8 mouse cellular contexts compared by ENCODE assay signal in genomic region chrX:161925973-161926682, GRCm38 (mm10).
DNase-seq lines count a peak whose midpoint lies in the region; ATAC-seq and TF ChIP-seq lines count a peak whose summit lies in the region.

No protein-coding gene starts in this region.

- DNase-seq in heart, adult 2 months, result no peak
- peak; percentile 85 for DNase-seq in embryonic facial prominence, embryonic 10.5 days (ENCODE audit: low spot score)
- DNase-seq in hindbrain, embryonic 14.5 days (ENCODE audit: low spot score), result no peak
- DNase-seq in testis, postnatal 10 days (ENCODE audit: low spot score), result no peak
- DNase-seq in c-Kit-positive CD71-positive TER-119-positive erythroid progenitor cells, embryonic 14.5 days (ENCODE audit: low spot score), result no peak
- no peak for DNase-seq in spleen, postnatal 36 days (ENCODE audit: low spot score in 2 of 2)

- no peaks in the 10 kb centered on the region for H3K79me2 ChIP-seq in heart, adult 2 months (replicated peaks; ENCODE audit: control insufficient read depth, insufficient read depth, low read length)

- no peak for TF ChIP-seq CTCF in heart, adult 2 months (IDR thresholded peaks at IDR 0.05)

- H3K9ac ChIP-seq in heart, embryonic 12.5 days, result no peak overlapping the region
- H3K9ac ChIP-seq in heart, adult 2 months (ENCODE audit: low read depth, low read length), result no peak overlapping the region
- no peak overlapping the region for H3K9ac ChIP-seq in hindbrain, embryonic 14.5 days
- peak overlapping the region; percentile 37; the same call in 1 of the 2 replicates for H3K9ac ChIP-seq in midbrain, embryonic 12.5 days (replicated peaks)

- no peak overlapping the region for H3K4me3 ChIP-seq in heart, embryonic 12.5 days
- H3K4me3 ChIP-seq in heart, adult 2 months, result no peak overlapping the region
- H3K4me3 ChIP-seq in embryonic facial prominence, embryonic 10.5 days, result peak overlapping the region; percentile 50
- no peak overlapping the region for H3K4me3 ChIP-seq in hindbrain, embryonic 14.5 days (replicated peaks; ENCODE audit: low read length)
- peak overlapping the region; percentile 33 for H3K4me3 ChIP-seq in midbrain, embryonic 12.5 days

- peak; percentile 55 for ATAC-seq in heart, embryonic 12.5 days (ENCODE audit: insufficient number of reproducible peaks, low FRiP score)
- ATAC-seq in hindbrain, embryonic 14.5 days (ENCODE audit: low FRiP score), result peak; percentile 64; the same call in 1 of the 2 replicates
- peak; percentile 97 for ATAC-seq in midbrain, embryonic 12.5 days (ENCODE audit: low FRiP score, low read depth)

- no peak for TF ChIP-seq POLR2A in heart, adult 2 months (IDR thresholded peaks at IDR 0.05; ENCODE audit: insufficient read depth, low read depth, low read length)

- intact Hi-C loops in heart, adult 2 months (cut with DNase I), result no loop called here

- H3K4me2 ChIP-seq in heart, embryonic 12.5 days, result peak overlapping the region; percentile 12; the same call in 1 of the 2 replicates
- peak overlapping the region; percentile 22 for H3K4me2 ChIP-seq in hindbrain, embryonic 14.5 days (replicated peaks)
- H3K4me2 ChIP-seq in midbrain, embryonic 12.5 days (replicated peaks), result peak overlapping the region; percentile 45

- no peaks in the 10 kb centered on the region for H3K9me3 ChIP-seq in heart, embryonic 12.5 days (replicated peaks)
- no peaks in the 10 kb centered on the region for H3K9me3 ChIP-seq in embryonic facial prominence, embryonic 10.5 days
- H3K9me3 ChIP-seq in hindbrain, embryonic 14.5 days (ENCODE audit: control insufficient read depth, low read length), result no peaks in the 10 kb centered on the region
- H3K9me3 ChIP-seq in midbrain, embryonic 12.5 days, result no peaks in the 10 kb centered on the region

- WGBS in heart, embryonic 12.5 days, result 24% methylated on average over 6 of the region's 6 CpGs
- 38% methylated on average over 6 of the region's 6 CpGs for WGBS in heart, adult 2 months
- 17% methylated on average over 6 of the region's 6 CpGs for WGBS in embryonic facial prominence, embryonic 10.5 days
- 33% methylated on average over 6 of the region's 6 CpGs for WGBS in hindbrain, embryonic 14.5 days
- 24% methylated on average over 6 of the region's 6 CpGs for WGBS in midbrain, embryonic 12.5 days

- peaks cover 5% of the 10 kb centered on the region; the same call in 1 of the 2 replicates for H3K4me1 ChIP-seq in heart, embryonic 12.5 days (replicated peaks)
- H3K4me1 ChIP-seq in heart, adult 2 months (ENCODE audit: control insufficient read depth, insufficient read depth, low read length), result peaks cover 3% of the 10 kb centered on the region; the same call in 1 of the 2 replicates
- peaks cover 19% of the 10 kb centered on the region for H3K4me1 ChIP-seq in embryonic facial prominence, embryonic 10.5 days
- H3K4me1 ChIP-seq in hindbrain, embryonic 14.5 days (replicated peaks; ENCODE audit: control insufficient read depth, insufficient read depth, low read length), result no peaks in the 10 kb centered on the region
- H3K4me1 ChIP-seq in midbrain, embryonic 12.5 days, result peaks cover 6% of the 10 kb centered on the region; the same call in 1 of the 2 replicates

- H3K27me3 ChIP-seq in heart, embryonic 12.5 days (replicated peaks), result peaks cover 20% of the 10 kb centered on the region
- no peaks in the 10 kb centered on the region for H3K27me3 ChIP-seq in heart, adult 2 months (ENCODE audit: control insufficient read depth, insufficient read depth, low read length)
- H3K27me3 ChIP-seq in embryonic facial prominence, embryonic 10.5 days (replicated peaks; ENCODE audit: low read depth, poor library complexity, severe bottlenecking), result peaks cover 100% of the 10 kb centered on the region
- H3K27me3 ChIP-seq in hindbrain, embryonic 14.5 days (ENCODE audit: control insufficient read depth, insufficient read depth, low read length), result peaks cover 44% of the 10 kb centered on the region
- H3K27me3 ChIP-seq in midbrain, embryonic 12.5 days, result peaks cover 65% of the 10 kb centered on the region

- no peaks in the 10 kb centered on the region for H3K36me3 ChIP-seq in heart, embryonic 12.5 days
- no peaks in the 10 kb centered on the region for H3K36me3 ChIP-seq in heart, adult 2 months (ENCODE audit: control insufficient read depth, insufficient read depth, low read length)
- no peaks in the 10 kb centered on the region for H3K36me3 ChIP-seq in embryonic facial prominence, embryonic 10.5 days (replicated peaks)
- H3K36me3 ChIP-seq in hindbrain, embryonic 14.5 days (replicated peaks; ENCODE audit: control insufficient read depth, insufficient read depth), result no peaks in the 10 kb centered on the region
- H3K36me3 ChIP-seq in midbrain, embryonic 12.5 days, result no peaks in the 10 kb centered on the region

- H3K27ac ChIP-seq in heart, embryonic 12.5 days (ENCODE audit: poor library complexity, severe bottlenecking), result peak overlapping the region; percentile 47; the same call in 1 of the 2 replicates
- H3K27ac ChIP-seq in heart, adult 2 months, result no peak overlapping the region
- H3K27ac ChIP-seq in embryonic facial prominence, embryonic 10.5 days (replicated peaks), result peak overlapping the region; percentile 83
- peak overlapping the region; percentile 20; the same call in 1 of the 2 replicates for H3K27ac ChIP-seq in hindbrain, embryonic 14.5 days
- peak overlapping the region; percentile 76 for H3K27ac ChIP-seq in midbrain, embryonic 12.5 days (replicated peaks)

- no peak for TF ChIP-seq EP300 in heart, adult 2 months (IDR thresholded peaks at IDR 0.05; ENCODE audit: insufficient read depth, low read depth, low read length)

Comparison
In these comparisons a context has a peak if more than half of its experiments do, and no peak if none do; other contexts are left out.
1. H3K4me3 ChIP-seq: peak in embryonic facial prominence, embryonic 10.5 days (single experiment) and midbrain, embryonic 12.5 days (single experiment); none in heart, embryonic 12.5 days (single experiment), heart, adult 2 months (single experiment) and hindbrain, embryonic 14.5 days (single experiment).
2. Peak in every context shown above with its lines, with median percentiles within 50 percentile points of each other: ATAC-seq and H3K4me2 ChIP-seq.